Mouse (Mus musculus) hindbrain, embryonic 13.5 days (tissue): Measurements from ENCODE around the gene Col15a1. TPM values are rescaled to one million over a fixed set of nuclear protein-coding genes. Genes with fewer than 3 reads are reported as not detected.

Experiments
- ATAC-seq: fragments of 200-750 bp; cut with Nextera tagmentation; 2 replicates; pipeline ENCODE4 v1.8.0; 2017; ENCODE audit warnings: moderate TSS enrichment; ENCODE audit not compliant: low FRiP score
- H3K27ac ChIP-seq: fragments of 300-500 bp; sonication (generic); 2 replicates; pipeline ENCODE4 v1.5.1; 2015; ENCODE audit warnings: inconsistent platforms, mild to moderate bottlenecking, moderate library complexity
- H3K27me3 ChIP-seq: fragments of 300-500 bp; sonication (generic); 2 replicates; pipeline ENCODE4 v1.6.1; 2015; ENCODE audit warnings: mild to moderate bottlenecking, inconsistent platforms
- H3K36me3 ChIP-seq: fragments of 300-500 bp; sonication (generic); 2 replicates; pipeline ENCODE4 v1.6.1; 2015; ENCODE audit warnings: mild to moderate bottlenecking, inconsistent platforms
- H3K4me1 ChIP-seq: fragments of 300-500 bp; sonication (generic); replicated peaks from 2 replicates; pipeline ENCODE4 v1.6.1; 2015; ENCODE audit warnings: inconsistent platforms
- H3K4me2 ChIP-seq: fragments of 300-500 bp; sonication (generic); 2 replicates; pipeline ENCODE4 v1.6.1; 2015; ENCODE audit warnings: inconsistent platforms, mild to moderate bottlenecking, moderate library complexity
- H3K4me3 ChIP-seq: fragments of 300-500 bp; sonication (generic); 2 replicates; pipeline ENCODE4 v1.5.1; 2015; ENCODE audit warnings: mild to moderate bottlenecking, inconsistent platforms
- H3K9ac ChIP-seq: fragments of 300-500 bp; sonication (generic); 2 replicates; pipeline ENCODE4 v1.6.1; 2015; ENCODE audit warnings: mild to moderate bottlenecking, inconsistent platforms
- H3K9me3 ChIP-seq: fragments of 300-500 bp; sonication (generic); 2 replicates; pipeline ENCODE4 v1.6.1; 2016; ENCODE audit warnings: inconsistent platforms
- WGBS: fragments of 180-500 bp; shearing (Covaris S2); methylation state at CpG from one replicate; pipeline ENCODE4 v1.1.7; 2015; 5-methylcytosine and 5-hydroxymethylcytosine counted together
- polyA plus RNA-seq: library from polyadenylated mRNA; unstranded; fragments of >200 nt; fragmentation: Nextera tagmentation; extraction: Ambion mirVana; gene quantifications from 2 replicates; pipeline ENCODE4 v1.2.1, GENCODE M21; 2015

Gene Col15a1
- polyA plus RNA-seq, 1 experiment from 2014 or later: 3.7 TPM

- Histone ChIP-seq H3K36me3 (no peaks in the 10 kb centered on the region), H3K9me3 (no peaks in the 10 kb centered on the region), H3K27me3 (0 out of 2 replicates have a peak, but pooled peaks cover 4% of the 10 kb centered on the region), H3K9ac (no peak overlapping the region), H3K27ac (no peak overlapping the region), H3K4me2 (no peak overlapping the region), H3K4me3 (no peak overlapping the region), H3K4me1 (peaks cover 12% of the 10 kb centered on the region; the same call in 1 of the 2 replicates)
- WGBS: 64% methylated on average over 4 of the region's 4 CpGs
- no peak for ATAC-seq
Observed at GRCm38 (mm10) chr4:47292956-47293355, 85.0 kb downstream of the Col15a1 start.

- peaks cover 12% of the 10 kb centered on the region; the same call in 1 of the 2 replicates for H3K4me1 ChIP-seq
- H3K4me2 ChIP-seq: no peak overlapping the region
- H3K27me3 ChIP-seq: 0 out of 2 replicates have a peak, but pooled peaks cover 4% of the 10 kb centered on the region
- no peak overlapping the region for H3K9ac ChIP-seq
- H3K27ac ChIP-seq: no peak overlapping the region
- H3K9me3 ChIP-seq: peaks cover 5% of the 10 kb centered on the region; the same call in 1 of the 2 replicates
- no peak; the same call in 1 of the 2 replicates for ATAC-seq
- WGBS: 76% methylated on average over 16 of the region's 16 CpGs
- H3K36me3 ChIP-seq: 0 out of 2 replicates have a peak, but pooled peaks cover 2% of the 10 kb centered on the region
- no peak overlapping the region for H3K4me3 ChIP-seq
Observed at GRCm38 (mm10) chr4:47293771-47294543, 86.0 kb downstream of the Col15a1 start.

- Histone ChIP-seq H3K4me3 (no peak overlapping the region), H3K27ac (no peak overlapping the region), H3K27me3 (0 out of 2 replicates have a peak, but pooled peaks cover 4% of the 10 kb centered on the region), H3K9me3 (peaks cover 5% of the 10 kb centered on the region; the same call in 1 of the 2 replicates), H3K4me2 (no peak overlapping the region), H3K9ac (no peak overlapping the region), H3K4me1 (peaks cover 12% of the 10 kb centered on the region; the same call in 1 of the 2 replicates), H3K36me3 (0 out of 2 replicates have a peak, but pooled peaks cover 2% of the 10 kb centered on the region)
- WGBS: 89% methylated on average over 7 of the region's 7 CpGs
- no peak for ATAC-seq
Observed at GRCm38 (mm10) chr4:47294544-47295070, 86.6 kb downstream of the Col15a1 start.

GRCm38 (mm10) chr4:47295547-47295946, 87.6 kb downstream of the Col15a1 start:
- no peak for ATAC-seq
- WGBS: 65% methylated on average over 3 of the region's 3 CpGs
- Histone ChIP-seq H3K27me3 (0 out of 2 replicates have a peak, but pooled peaks cover 4% of the 10 kb centered on the region), H3K4me1 (peaks cover 12% of the 10 kb centered on the region; the same call in 1 of the 2 replicates), H3K4me3 (no peak overlapping the region), H3K9ac (no peak overlapping the region), H3K27ac (no peak overlapping the region), H3K36me3 (0 out of 2 replicates have a peak, but pooled peaks cover 2% of the 10 kb centered on the region), H3K9me3 (peaks cover 5% of the 10 kb centered on the region; the same call in 1 of the 2 replicates), H3K4me2 (no peak overlapping the region)

- Histone ChIP-seq H3K36me3 (0 out of 2 replicates have a peak, but pooled peaks cover 2% of the 10 kb centered on the region), H3K4me1 (no peaks in the 10 kb centered on the region), H3K27ac (no peak overlapping the region), H3K9me3 (peaks cover 5% of the 10 kb centered on the region; the same call in 1 of the 2 replicates), H3K4me3 (no peak overlapping the region), H3K4me2 (no peak overlapping the region), H3K9ac (no peak overlapping the region), H3K27me3 (no peaks in the 10 kb centered on the region)
- ATAC-seq: no peak
- 88% methylated on average over 2 of the region's 2 CpGs for WGBS
Observed at GRCm38 (mm10) chr4:47300701-47301100, 92.7 kb downstream of the Col15a1 start.

- no peak overlapping the region for H3K4me2 ChIP-seq
- WGBS: 93% methylated on average over 7 of the region's 7 CpGs
- H3K4me1 ChIP-seq: no peaks in the 10 kb centered on the region
- H3K4me3 ChIP-seq: no peak overlapping the region
- no peak overlapping the region for H3K27ac ChIP-seq
- H3K9me3 ChIP-seq: peaks cover 5% of the 10 kb centered on the region; the same call in 1 of the 2 replicates
- H3K9ac ChIP-seq: no peak overlapping the region
- 0 out of 2 replicates have a peak, but pooled peaks cover 2% of the 10 kb centered on the region for H3K36me3 ChIP-seq
- H3K27me3 ChIP-seq: no peaks in the 10 kb centered on the region
- no peak for ATAC-seq
Observed at GRCm38 (mm10) chr4:47302610-47303009, 94.6 kb downstream of the Col15a1 start.

GRCm38 (mm10) chr4:47303340-47303998, 95.5 kb downstream of the Col15a1 start:
- no peak for ATAC-seq
- peaks cover 4% of the 10 kb centered on the region; the same call in 1 of the 2 replicates for H3K9me3 ChIP-seq

GRCm38 (mm10) chr4:47309886-47310625, 102.1 kb downstream of the Col15a1 start:
- no peak overlapping the region for H3K4me2 ChIP-seq
- no peak overlapping the region for H3K4me3 ChIP-seq
- H3K9ac ChIP-seq: no peak overlapping the region
- no peak overlapping the region for H3K27ac ChIP-seq
- ATAC-seq: no peak
- H3K27me3 ChIP-seq: no peaks in the 10 kb centered on the region
- no peaks in the 10 kb centered on the region for H3K4me1 ChIP-seq
- WGBS: 89% methylated on average over 12 of the region's 12 CpGs
- no peaks in the 10 kb centered on the region for H3K9me3 ChIP-seq
- no peaks in the 10 kb centered on the region for H3K36me3 ChIP-seq

More at GRCm38 (mm10) chr4:47303340-47303998, 95.5 kb downstream of the Col15a1 start:
- Histone ChIP-seq H3K27me3 (no peaks in the 10 kb centered on the region), H3K4me3 (no peak overlapping the region), H3K36me3 (0 out of 2 replicates have a peak, but pooled peaks cover 2% of the 10 kb centered on the region), H3K27ac (no peak overlapping the region), H3K9ac (no peak overlapping the region), H3K4me1 (no peaks in the 10 kb centered on the region), H3K4me2 (no peak overlapping the region)
- WGBS: 69% methylated on average over 5 of the region's 5 CpGs

- Histone ChIP-seq H3K9ac (no peak overlapping the region), H3K27ac (no peak overlapping the region), H3K4me3 (no peak overlapping the region), H3K4me2 (no peak overlapping the region), H3K9me3 (no peaks in the 10 kb centered on the region), H3K36me3 (no peaks in the 10 kb centered on the region), H3K27me3 (no peaks in the 10 kb centered on the region), H3K4me1 (no peaks in the 10 kb centered on the region)
- no peak for ATAC-seq
- 73% methylated on average over 6 of the region's 6 CpGs for WGBS
Observed at GRCm38 (mm10) chr4:47310812-47311211, 102.9 kb downstream of the Col15a1 start.

GRCm38 (mm10) chr4:47311467-47311866, 103.5 kb downstream of the Col15a1 start:
- no peak for ATAC-seq

GRCm38 (mm10) chr4:47311929-47312328, 104.0 kb downstream of the Col15a1 start:
- WGBS: 71% methylated on average over 7 of the region's 7 CpGs
- H3K36me3 ChIP-seq: no peaks in the 10 kb centered on the region
- no peak overlapping the region for H3K4me3 ChIP-seq
- no peak for ATAC-seq
- H3K27ac ChIP-seq: no peak overlapping the region
- H3K9me3 ChIP-seq: no peaks in the 10 kb centered on the region
- H3K27me3 ChIP-seq: no peaks in the 10 kb centered on the region
- H3K4me2 ChIP-seq: no peak overlapping the region
- H3K9ac ChIP-seq: no peak overlapping the region
- H3K4me1 ChIP-seq: no peaks in the 10 kb centered on the region

More at GRCm38 (mm10) chr4:47311467-47311866, 103.5 kb downstream of the Col15a1 start:
- Histone ChIP-seq H3K36me3 (no peaks in the 10 kb centered on the region), H3K4me1 (no peaks in the 10 kb centered on the region), H3K4me2 (no peak overlapping the region), H3K27me3 (no peaks in the 10 kb centered on the region), H3K4me3 (no peak overlapping the region), H3K27ac (no peak overlapping the region), H3K9me3 (no peaks in the 10 kb centered on the region), H3K9ac (no peak overlapping the region)
- 89% methylated on average over 6 of the region's 6 CpGs for WGBS
